Mouse (Mus musculus): ENCODE results near the gene 2310022A10Rik.

DNA sequence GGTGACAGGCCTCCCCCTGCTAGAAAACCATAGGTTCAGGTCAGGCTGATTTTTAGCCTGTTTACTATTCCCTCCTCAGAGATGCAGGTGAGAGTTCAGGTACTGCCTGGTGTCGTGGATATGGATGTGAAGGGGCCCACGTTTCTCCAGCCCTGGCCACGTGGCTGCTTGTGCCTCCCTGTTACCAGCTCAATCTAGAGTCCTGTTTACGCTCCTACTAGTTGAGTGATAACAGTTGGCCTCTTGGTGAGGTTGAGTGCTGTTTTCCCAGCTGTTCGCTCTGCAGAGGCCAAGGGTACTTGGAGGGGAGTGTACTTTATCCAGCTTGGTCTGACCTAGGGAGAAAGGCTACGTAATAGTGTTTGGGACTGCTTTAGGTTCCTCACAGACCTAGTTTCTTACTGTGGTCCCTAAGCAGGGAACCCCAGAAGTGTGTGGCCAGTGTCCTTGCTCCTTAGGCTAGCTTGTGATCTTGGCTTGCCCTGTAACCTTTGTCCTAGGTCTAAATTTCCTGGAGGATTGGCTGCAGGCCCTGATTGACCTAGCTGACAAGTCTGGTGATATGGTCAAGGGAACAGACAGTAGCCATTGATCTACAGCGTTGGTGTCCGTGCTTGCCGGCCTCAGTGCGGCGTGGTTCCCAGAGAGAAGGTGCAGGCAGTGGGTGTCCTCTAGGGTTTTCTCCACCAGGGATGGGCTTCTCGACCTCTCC is 40.1 kb downstream of the 2310022A10Rik start:
- TF ChIP-seq GATA1 (IDR thresholded peaks at IDR 0.05; ENCODE audit: low read length) (no peak), TAL1 (IDR thresholded peaks at IDR 0.05; ENCODE audit: low read length) (no peak)
